Mouse (Mus musculus) G1E (cell line): ENCODE results near the gene AU040320.

ENCODE experiments used
- CTCF ChIP-seq: IDR thresholded peaks from 2 replicates; pipeline ENCODE4 v1.5.1; 2012; ENCODE audit warnings: low read depth, low read length, inconsistent platforms, mixed read lengths
- GATA1 ChIP-seq: IDR thresholded peaks from 2 replicates; pipeline ENCODE4 v1.6.1; 2012; ENCODE audit warnings: borderline replicate concordance, low read length, inconsistent platforms, mixed read lengths
- GATA2 ChIP-seq: IDR thresholded peaks from 2 replicates; pipeline ENCODE4 v1.6.1; 2012; ENCODE audit warnings: low read depth, low read length, inconsistent platforms, borderline replicate concordance
- POLR2AphosphoS5 ChIP-seq: IDR thresholded peaks from 2 replicates; pipeline ENCODE4 v1.6.1; 2012; ENCODE audit warnings: low read depth, low read length, inconsistent platforms; ENCODE audit not compliant: insufficient replicate concordance
- TAL1 ChIP-seq: conservative IDR thresholded peaks from 2 replicates; pipeline ENCODE4 v1.6.1; 2012; ENCODE audit warnings: low read depth, low read length, inconsistent platforms, mixed read lengths

GRCm38 (mm10) chr4:126744831-126745230, 8.5 kb upstream of the AU040320 start:
- TF ChIP-seq CTCF, result no peak
- no peak for TF ChIP-seq GATA1
- no peak for TF ChIP-seq TAL1
- no peak for TF ChIP-seq POLR2AphosphoS5
- TF ChIP-seq GATA2, result no peak
